Mouse (Mus musculus) embryonic facial prominence, embryonic 10.5 days (tissue): ENCODE data around the gene Cox5a. TPM values are rescaled to one million over a fixed set of nuclear protein-coding genes. Genes with fewer than 3 reads are reported as not detected.

Experiments used
- DNase-seq: peaks from one replicate; pipeline ENCODE4 v3.0.0-alpha.2; 2017; ENCODE audit warnings: low spot score
- H3K27ac ChIP-seq: fragments of 300-500 bp; sonication (generic); replicated peaks from 2 replicates; pipeline ENCODE4 v1.5.1; 2016; ENCODE audit warnings: mild to moderate bottlenecking
- H3K27me3 ChIP-seq: fragments of 300-500 bp; sonication (generic); replicated peaks from 2 replicates; pipeline ENCODE4 v1.6.1; 2016; ENCODE audit warnings: low read depth, mild to moderate bottlenecking; ENCODE audit not compliant: poor library complexity, severe bottlenecking
- H3K36me3 ChIP-seq: fragments of 300-500 bp; sonication (generic); replicated peaks from 2 replicates; pipeline ENCODE4 v1.6.1; 2016; ENCODE audit warnings: mild to moderate bottlenecking, moderate library complexity
- H3K4me1 ChIP-seq: fragments of 300-500 bp; sonication (generic); 2 replicates; pipeline ENCODE4 v1.6.1; 2016
- H3K4me3 ChIP-seq: fragments of 300-500 bp; sonication (generic); 2 replicates; pipeline ENCODE4 v1.5.1; 2016; ENCODE audit warnings: mild to moderate bottlenecking, moderate library complexity
- H3K9me3 ChIP-seq: fragments of 300-500 bp; sonication (generic); 2 replicates; pipeline ENCODE4 v1.6.1; 2016; ENCODE audit warnings: mild to moderate bottlenecking
- WGBS: fragments of 180-500 bp; shearing (Covaris S2); methylation state at CpG from one replicate; pipeline ENCODE4 v1.1.7; 2016; 5-methylcytosine and 5-hydroxymethylcytosine counted together
- polyA plus RNA-seq: library from polyadenylated mRNA; unstranded; fragments of >200 nt; fragmentation: Nextera tagmentation; extraction: Ambion mirVana; gene quantifications from 2 replicates; pipeline ENCODE4 v1.2.1, GENCODE M21; 2016

Gene Cox5a
- polyA plus RNA-seq, 1 experiment from 2014 or later = 664 TPM

DNA sequence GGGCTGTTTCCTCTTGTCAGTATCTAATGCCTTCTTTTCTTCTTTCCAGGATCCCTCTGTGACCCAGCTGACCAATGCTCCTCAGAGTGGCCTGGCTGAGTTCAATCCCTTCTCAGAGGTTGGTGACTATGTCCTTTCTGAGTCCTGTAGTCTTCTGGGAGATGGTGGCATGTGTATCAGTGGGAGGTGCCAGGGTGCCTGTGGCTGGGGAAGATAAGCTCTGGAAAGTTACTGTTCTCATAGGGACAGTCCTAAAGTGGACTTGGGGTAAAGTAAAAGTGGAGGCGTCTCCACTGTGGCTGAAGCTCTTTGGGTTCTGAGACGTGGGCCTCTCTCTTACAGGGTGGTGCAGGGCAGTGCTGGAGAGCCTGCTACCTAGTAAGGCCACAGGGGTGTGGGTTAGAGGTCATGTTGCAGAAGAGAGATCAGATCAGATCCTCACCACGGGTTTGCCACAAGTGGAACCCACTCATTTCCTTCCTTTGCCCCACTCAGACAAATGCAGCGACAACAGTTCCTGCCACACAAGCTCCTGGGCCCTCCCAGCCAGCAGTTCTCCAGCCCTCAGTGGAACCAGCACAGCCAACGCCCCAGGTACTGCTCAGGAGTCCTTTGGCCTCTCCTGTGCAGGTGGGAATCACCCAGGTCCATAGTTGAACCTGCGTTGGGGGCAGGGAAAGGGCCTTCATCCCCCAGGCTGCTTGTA is 56.2 kb downstream of the Cox5a start:
- H3K9me3 ChIP-seq = no peaks in the 10 kb centered on the region
- H3K27ac ChIP-seq = no peak overlapping the region
- H3K36me3 ChIP-seq = peaks cover 63% of the 10 kb centered on the region
- 0 out of 2 replicates have a peak, but pooled peaks cover 6% of the 10 kb centered on the region for H3K4me1 ChIP-seq
- DNase-seq = no peak
- no peaks in the 10 kb centered on the region for H3K27me3 ChIP-seq
- WGBS = 83% methylated on average over 6 of the region's 6 CpGs
- H3K4me3 ChIP-seq = no peak overlapping the region

Other genes starting within 250 kb of the Cox5a start
- gene Ppcdc, start 81.2 kb upstream of the Cox5a start, polyA plus RNA-seq = 20.8 and 25.4 TPM in 2 replicates
- gene Scamp5, start 53.2 kb upstream of the Cox5a start, polyA plus RNA-seq = 9.3 and 9.6 TPM in 2 replicates
- gene Rpp25, start 17.2 kb upstream of the Cox5a start, polyA plus RNA-seq = 1.6 and 1.7 TPM in 2 replicates
- 17.1 and 17.7 TPM in 2 replicates for gene Fam219b, start 16.3 kb downstream of the Cox5a start, polyA plus RNA-seq
- 58.7 and 61.7 TPM in 2 replicates for gene Mpi, start 31.5 kb downstream of the Cox5a start, polyA plus RNA-seq
- gene Scamp2, start 39.7 kb downstream of the Cox5a start, polyA plus RNA-seq = 44.1 and 45.3 TPM in 2 replicates
- gene Ulk3, start 68.2 kb downstream of the Cox5a start, polyA plus RNA-seq = 13.3 and 16.4 TPM in 2 replicates
- gene Cplx3, start 85.0 kb downstream of the Cox5a start, polyA plus RNA-seq = 1.6 and 1.8 TPM in 2 replicates
- gene Lman1l, start 99.5 kb downstream of the Cox5a start, polyA plus RNA-seq = not detected in 2 replicates
- 33.2 and 38.3 TPM in 2 replicates for gene Csk, start 132.4 kb downstream of the Cox5a start, polyA plus RNA-seq
- gene Cyp1a2, start 162.4 kb downstream of the Cox5a start, polyA plus RNA-seq = not detected in 2 replicates
- 0.07 TPM in 1 of 2 replicates, not detected in the other for gene Cyp1a1, start 166.7 kb downstream of the Cox5a start, polyA plus RNA-seq
- 45.5 and 46.7 TPM in 2 replicates for gene Edc3, start 187.3 kb downstream of the Cox5a start, polyA plus RNA-seq
- gene Clk3, start 244.6 kb downstream of the Cox5a start, polyA plus RNA-seq = 93.6 and 94.8 TPM in 2 replicates